ENCODE assay signal across 10 mouse cellular contexts in genomic region chr13:20472891-20473539, GRCm38 (mm10).
DNase-seq lines count a peak whose midpoint lies in the region.
"Had no signal": no experiment of that assay in that cellular context is flagged by ENCODE, and none has a peak within 500 bp of the region (broad histone marks: within the 10 kb centered on the region; RNA-seq: fewer than 3 reads in every experiment).

No protein-coding gene starts in this region.

- intact Hi-C loops in left cerebral cortex, postnatal 36 days (cut with DNase I), result loop anchor here (2.0 to 10.0 kb wide), 5 partner anchors 66 to 559 kb away; no protein-coding TSS in a partner anchor

- peak; percentile 52 for DNase-seq in layer of hippocampus, adult 11-12 months (ENCODE audit: low spot score)
- DNase-seq in layer of hippocampus, postnatal 25 days (ENCODE audit: extremely low spot score in 1 of 2, low spot score in 1 of 2), result no peak
- peak; percentile 67 to 82 for DNase-seq in frontal cortex, postnatal 36 days (ENCODE audit: low spot score in 2 of 2)
- DNase-seq in left cerebral cortex, postnatal 36 days (ENCODE audit: low spot score in 2 of 2), result peak; percentile 60 to 67
- peak; percentile 91 for DNase-seq in telencephalon, adult 2 months (ENCODE audit: low read depth, low spot score)
- DNase-seq in kidney, postnatal 25 days, result no peak
- no peak for DNase-seq in spleen, adult 18-20 months
- no peak for DNase-seq in ovary, postnatal 14 days (ENCODE audit: low spot score)
- DNase-seq: gastrocnemius, postnatal 14 days; thymus, postnatal 36 days had no signal

Comparison
In these comparisons a context has a peak if more than half of its experiments do, and no peak if none do; other contexts are left out.
1. DNase-seq: peak in layer of hippocampus, adult 11-12 months (single experiment), frontal cortex, postnatal 36 days (2 of 2), left cerebral cortex, postnatal 36 days (2 of 2) and telencephalon, adult 2 months (single experiment); none in layer of hippocampus, postnatal 25 days (0 of 2), kidney, postnatal 25 days (0 of 2), spleen, adult 18-20 months (0 of 2) and ovary, postnatal 14 days (single experiment).